Mouse (Mus musculus) cerebellum, adult 9-11 months (tissue): Measurements from ENCODE around the gene Dck.

Experiments
- DNase-seq: peaks from one replicate; pipeline ENCODE4 v3.0.0; 2022

Gene Dck

GRCm38 (mm10) chr5:88791256-88792245 lies 26.8 kb downstream of the Dck start:
- DNase-seq: peak; percentile 54

DNA sequence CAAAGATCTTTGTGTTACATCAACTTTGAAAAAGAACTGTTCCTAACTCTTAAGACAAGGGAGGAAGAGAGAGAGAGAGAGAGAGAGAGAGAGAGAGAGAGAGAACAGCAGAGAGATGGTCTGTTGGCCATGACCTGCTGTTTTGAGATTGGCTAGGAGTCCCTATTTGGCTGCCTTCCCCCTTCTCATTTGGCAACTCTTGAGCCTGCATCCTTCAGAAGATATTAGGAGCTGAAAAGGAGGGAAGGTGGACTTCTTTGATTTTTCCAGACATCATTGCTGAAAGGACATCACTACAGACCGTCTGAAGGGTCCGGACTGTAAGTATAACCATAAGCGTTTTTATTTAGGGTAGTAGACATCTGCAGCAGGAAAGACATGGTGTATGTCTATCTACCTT lies 28.9 kb downstream of the Dck start:
- DNase-seq: peak; percentile 84

DNA sequence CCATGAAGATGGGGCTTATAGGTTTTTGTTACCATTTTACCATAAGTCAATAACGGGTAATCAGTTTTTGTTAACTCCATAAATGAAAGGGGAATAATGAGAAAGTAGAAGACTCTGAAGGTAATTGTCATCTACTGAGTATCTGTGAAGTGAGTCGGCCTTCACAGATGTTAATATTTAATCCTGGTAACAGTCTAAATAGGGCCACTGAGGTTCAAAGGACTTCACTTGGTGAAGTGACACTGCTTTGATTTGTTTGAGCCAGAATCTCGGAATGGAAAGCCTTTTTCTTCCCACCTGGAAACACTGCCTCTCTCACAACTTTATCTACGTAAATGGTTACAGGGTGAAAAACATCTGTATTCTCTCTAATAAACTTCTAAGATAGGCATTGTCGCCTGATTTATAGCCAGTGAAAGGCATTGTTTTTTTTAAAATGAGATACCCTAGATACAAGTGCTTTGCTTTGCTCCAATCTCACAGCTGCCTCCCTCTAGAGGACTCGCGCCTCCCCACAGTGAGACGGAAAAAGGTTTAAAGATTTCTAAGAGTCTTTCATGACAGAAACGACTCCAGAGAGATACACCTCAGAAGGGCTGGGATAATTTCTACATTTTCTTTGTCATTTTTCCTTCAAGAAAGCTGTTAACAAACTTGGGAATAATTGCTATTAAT lies 31.3 kb downstream of the Dck start:
- DNase-seq: no peak

- DNase-seq: peak; percentile 56
These were observed 31.8 kb downstream of the Dck start for GRCm38 (mm10) chr5:88796588-88796987.

- DNase-seq: no peak
These were observed 32.3 kb downstream of the Dck start for GRCm38 (mm10) chr5:88797121-88797520.

- peak; percentile 49 for DNase-seq
These were observed 40.8 kb downstream of the Dck start for GRCm38 (mm10) chr5:88805616-88806015.

- peak; percentile 71 for DNase-seq
These were observed 41.5 kb downstream of the Dck start for GRCm38 (mm10) chr5:88806278-88806677.

DNA sequence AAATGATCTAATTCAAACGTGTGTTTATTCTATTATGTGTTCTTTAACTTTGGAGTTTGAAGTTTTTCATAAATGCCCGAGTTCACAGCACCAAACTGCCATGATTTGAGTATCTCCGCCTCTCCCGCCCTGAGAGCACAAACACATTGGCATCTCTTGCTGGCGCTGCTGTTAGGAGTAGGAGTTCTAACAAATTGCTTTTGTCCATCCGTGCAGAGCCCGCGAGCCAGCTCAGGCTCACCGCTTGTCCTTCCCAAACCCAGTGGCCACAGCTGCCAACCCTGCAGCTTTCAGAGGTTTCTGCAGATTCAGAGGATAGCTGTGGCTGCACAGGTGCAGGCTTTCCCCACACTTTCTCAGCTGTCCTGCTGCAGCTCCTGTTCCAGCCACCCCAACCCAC lies 42.5 kb downstream of the Dck start:
- DNase-seq: peak; percentile 49

DNA sequence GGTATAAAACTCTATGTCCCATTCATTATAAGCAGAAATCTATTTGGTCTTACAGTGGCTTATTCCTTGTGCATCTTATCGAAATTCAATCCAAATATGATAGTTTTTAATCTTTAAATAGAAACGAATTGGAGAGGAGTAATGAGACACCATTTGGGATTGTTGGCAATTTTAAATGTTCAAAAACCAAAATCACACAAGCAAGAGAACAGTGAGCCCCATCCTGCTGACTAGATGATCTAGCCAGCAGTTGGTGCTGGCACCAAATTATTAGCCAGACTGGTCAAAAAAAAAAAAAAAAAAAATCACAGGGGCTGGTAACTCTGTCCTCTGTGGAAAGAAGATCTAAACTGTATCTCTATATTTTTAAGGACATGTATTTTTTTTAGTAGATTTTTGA lies 48.4 kb downstream of the Dck start:
- DNase-seq: peak; percentile 74

- peak; percentile 98 for DNase-seq
These were observed 49.8 kb downstream of the Dck start for GRCm38 (mm10) chr5:88814552-88814951.

- DNase-seq: no peak
These were observed 56.7 kb downstream of the Dck start for GRCm38 (mm10) chr5:88821542-88821941.

DNA sequence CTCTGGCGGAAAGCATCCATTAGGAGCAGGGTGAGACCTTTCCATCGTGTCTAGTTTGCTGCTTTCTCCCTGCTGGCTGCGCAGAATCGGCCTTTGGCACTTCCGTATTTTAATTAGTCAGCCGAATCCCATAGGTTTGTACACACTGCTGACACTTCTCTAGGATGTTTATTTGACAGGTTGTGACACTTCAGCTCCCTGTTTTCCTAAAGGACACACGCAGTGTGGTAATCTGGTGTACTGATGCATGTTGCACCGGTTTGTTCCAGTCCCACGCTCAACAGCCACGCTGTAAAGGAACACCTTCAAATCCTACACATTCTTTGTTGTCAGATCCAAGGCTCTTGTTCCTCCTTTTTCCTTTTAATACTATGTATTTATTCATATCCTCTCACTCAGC lies 60.0 kb downstream of the Dck start:
- peak; percentile 20 for DNase-seq

DNA sequence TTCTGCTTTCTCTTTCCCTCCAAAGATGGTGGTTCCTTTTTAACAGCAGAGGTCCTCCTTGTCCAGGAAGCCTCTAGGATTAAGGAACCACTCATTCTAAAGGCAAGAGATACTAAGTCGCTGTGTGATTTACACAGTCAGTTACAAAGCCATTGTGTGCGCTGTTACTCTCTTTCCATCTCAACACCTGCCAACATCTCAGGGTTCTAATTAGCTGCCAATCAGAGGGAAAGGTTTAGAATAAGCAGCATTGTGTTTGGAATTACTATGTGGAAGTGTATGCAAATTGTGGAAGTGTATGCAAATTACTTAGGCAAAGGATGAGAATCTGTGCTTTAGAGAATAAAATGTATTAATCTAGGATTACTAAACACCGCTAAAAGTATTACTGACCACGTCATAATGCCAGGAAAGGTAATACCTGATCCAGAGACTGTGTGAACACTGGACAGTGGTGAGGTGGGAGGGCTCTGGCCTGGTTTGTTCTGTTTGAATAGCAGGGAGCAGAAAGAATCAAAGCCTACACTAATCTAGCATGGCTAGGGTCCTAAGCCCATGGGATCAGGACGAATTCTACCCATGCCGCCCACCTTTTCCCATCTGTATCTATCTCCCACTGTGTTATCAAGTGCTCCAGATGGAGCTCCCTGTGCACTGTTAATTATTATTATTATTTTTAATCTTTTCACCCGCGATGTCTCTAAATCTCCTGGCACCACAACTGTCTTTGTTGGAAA lies 65.2 kb downstream of the Dck start:
- DNase-seq: no peak

GRCm38 (mm10) chr5:88830880-88831279 lies 66.1 kb downstream of the Dck start:
- DNase-seq: no peak

DNA sequence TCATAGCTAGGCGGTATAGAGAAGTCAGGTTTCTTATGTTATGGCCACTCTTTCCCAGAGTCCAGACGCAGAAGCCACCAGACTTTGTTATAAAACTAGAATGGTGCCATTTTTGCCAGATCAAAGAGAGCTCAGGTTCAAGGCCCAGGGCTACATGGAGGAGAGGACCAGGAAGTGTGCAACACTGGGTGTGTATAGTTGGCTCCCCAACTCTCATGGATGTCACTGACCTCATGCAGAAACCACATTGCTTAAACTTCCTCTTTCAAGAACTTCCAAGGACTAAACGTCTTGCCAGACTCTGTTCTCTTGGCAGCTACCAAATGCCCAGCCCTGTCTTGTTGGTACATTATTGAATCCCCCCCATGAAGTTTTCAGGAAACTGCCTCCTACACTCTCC lies 67.1 kb downstream of the Dck start:
- no peak for DNase-seq
